Mouse (Mus musculus): Measurements from ENCODE around the gene Nr2c2ap. TPM values are rescaled to one million over a fixed set of nuclear protein-coding genes. Genes with fewer than 3 reads are reported as not detected.

The Nr2c2ap gene
- polyA plus RNA-seq, 1 experiment from 2014 or later, result 32.0 TPM

- TF ChIP-seq EP300 (IDR thresholded peaks at IDR 0.05) (no peak), CTCF (IDR thresholded peaks at IDR 0.05) (no peak)
Measured at GRCm38 (mm10) chr8:70178231-70178630, 47.1 kb downstream of the Nr2c2ap start.

GRCm38 (mm10) chr8:70179082-70179481 is 47.9 kb downstream of the Nr2c2ap start:
- WGBS, result 96% methylated on average over 4 of the region's 4 CpGs
- ATAC-seq (peak; percentile 42; the same call in 1 of the 2 replicates), DNase-seq (ENCODE audit: low spot score) (peak; percentile 40)
- no peaks in the 10 kb centered on the region for H3K9me3 ChIP-seq (ENCODE audit: low read length)
- no peak overlapping the region for H3K4me2 ChIP-seq (replicated peaks; ENCODE audit: low read depth, low read length)
- H3K36me3 ChIP-seq (ENCODE audit: insufficient read depth, low read length), result no peaks in the 10 kb centered on the region; the same call in 1 of the 2 replicates
- H3K4me1 ChIP-seq (ENCODE audit: insufficient read depth, low read depth, low read length), result no peaks in the 10 kb centered on the region
- no peak overlapping the region for H3K9ac ChIP-seq (replicated peaks; ENCODE audit: low read depth)
- no peak overlapping the region for H3K4me3 ChIP-seq (ENCODE audit: low read depth, low read length)
- no peak for TF ChIP-seq EP300 (IDR thresholded peaks at IDR 0.05)
- TF ChIP-seq CTCF (IDR thresholded peaks at IDR 0.05), result peak; percentile 69
- H3K27ac ChIP-seq (ENCODE audit: low read length), result no peak overlapping the region
- no peaks in the 10 kb centered on the region for H3K27me3 ChIP-seq (replicated peaks; ENCODE audit: insufficient read depth, low read length)

More at GRCm38 (mm10) chr8:70178231-70178630, 47.1 kb downstream of the Nr2c2ap start:
- Histone ChIP-seq H3K4me1 (ENCODE audit: insufficient read depth, low read depth, low read length) (no peaks in the 10 kb centered on the region), H3K9ac (replicated peaks; ENCODE audit: low read depth) (no peak overlapping the region), H3K4me2 (replicated peaks; ENCODE audit: low read depth, low read length) (no peak overlapping the region), H3K27ac (ENCODE audit: low read length) (no peak overlapping the region), H3K27me3 (replicated peaks; ENCODE audit: insufficient read depth, low read length) (no peaks in the 10 kb centered on the region), H3K9me3 (ENCODE audit: low read length) (no peaks in the 10 kb centered on the region), H3K4me3 (ENCODE audit: low read depth, low read length) (no peak overlapping the region), H3K36me3 (ENCODE audit: insufficient read depth, low read length) (no peaks in the 10 kb centered on the region; the same call in 1 of the 2 replicates)
- DNase-seq (ENCODE audit: low spot score) (no peak), ATAC-seq (no peak)
- 92% methylated on average over 2 of the region's 2 CpGs for WGBS

- WGBS, result 80% methylated on average over 16 of the region's 16 CpGs
- no peak for ATAC-seq
Measured at GRCm38 (mm10) chr8:70181212-70181902, 50.2 kb downstream of the Nr2c2ap start.

GRCm38 (mm10) chr8:70181903-70182252 is 50.7 kb downstream of the Nr2c2ap start:
- 66% methylated on average over 2 of the region's 2 CpGs for WGBS
- H3K36me3 ChIP-seq (ENCODE audit: insufficient read depth, low read length), result no peaks in the 10 kb centered on the region; the same call in 1 of the 2 replicates
- no peak overlapping the region for H3K4me3 ChIP-seq (ENCODE audit: low read depth, low read length)
- no peaks in the 10 kb centered on the region for H3K4me1 ChIP-seq (ENCODE audit: insufficient read depth, low read depth, low read length)
- no peak for ATAC-seq
- no peak overlapping the region for H3K27ac ChIP-seq (ENCODE audit: low read length)
- no peak for DNase-seq (ENCODE audit: low spot score)
- H3K9ac ChIP-seq (replicated peaks; ENCODE audit: low read depth), result no peak overlapping the region
- H3K9me3 ChIP-seq (ENCODE audit: low read length), result no peaks in the 10 kb centered on the region
- TF ChIP-seq CTCF (IDR thresholded peaks at IDR 0.05), result no peak
- TF ChIP-seq EP300 (IDR thresholded peaks at IDR 0.05), result no peak
- H3K4me2 ChIP-seq (replicated peaks; ENCODE audit: low read depth, low read length), result no peak overlapping the region
- no peaks in the 10 kb centered on the region for H3K27me3 ChIP-seq (replicated peaks; ENCODE audit: insufficient read depth, low read length)

More at GRCm38 (mm10) chr8:70181212-70181902, 50.2 kb downstream of the Nr2c2ap start:
- H3K27me3 ChIP-seq (replicated peaks; ENCODE audit: insufficient read depth, low read length), result no peaks in the 10 kb centered on the region
- TF ChIP-seq CTCF (IDR thresholded peaks at IDR 0.05), result no peak
- TF ChIP-seq EP300 (IDR thresholded peaks at IDR 0.05), result no peak
- H3K9me3 ChIP-seq (ENCODE audit: low read length), result no peaks in the 10 kb centered on the region
- no peak overlapping the region for H3K27ac ChIP-seq (ENCODE audit: low read length)
- H3K36me3 ChIP-seq (ENCODE audit: insufficient read depth, low read length), result no peaks in the 10 kb centered on the region; the same call in 1 of the 2 replicates
- DNase-seq (ENCODE audit: low spot score), result no peak
- no peak overlapping the region for H3K9ac ChIP-seq (replicated peaks; ENCODE audit: low read depth)
- no peaks in the 10 kb centered on the region for H3K4me1 ChIP-seq (ENCODE audit: insufficient read depth, low read depth, low read length)
- no peak overlapping the region for H3K4me2 ChIP-seq (replicated peaks; ENCODE audit: low read depth, low read length)
- H3K4me3 ChIP-seq (ENCODE audit: low read depth, low read length), result no peak overlapping the region

- H3K9ac ChIP-seq (replicated peaks; ENCODE audit: low read depth), result no peak overlapping the region
- ATAC-seq (no peak), DNase-seq (ENCODE audit: low spot score) (no peak)
- no peak overlapping the region for H3K4me3 ChIP-seq (ENCODE audit: low read depth, low read length)
- H3K9me3 ChIP-seq (ENCODE audit: low read length), result no peaks in the 10 kb centered on the region
- H3K27ac ChIP-seq (ENCODE audit: low read length), result no peak overlapping the region
- no peak overlapping the region for H3K4me2 ChIP-seq (replicated peaks; ENCODE audit: low read depth, low read length)
- WGBS, result 75% methylated on average over 4 of the region's 4 CpGs
- no peaks in the 10 kb centered on the region; the same call in 1 of the 2 replicates for H3K36me3 ChIP-seq (ENCODE audit: insufficient read depth, low read length)
- no peaks in the 10 kb centered on the region for H3K4me1 ChIP-seq (ENCODE audit: insufficient read depth, low read depth, low read length)
- no peaks in the 10 kb centered on the region for H3K27me3 ChIP-seq (replicated peaks; ENCODE audit: insufficient read depth, low read length)
- TF ChIP-seq CTCF (IDR thresholded peaks at IDR 0.05) (no peak), EP300 (IDR thresholded peaks at IDR 0.05) (no peak)
Measured at GRCm38 (mm10) chr8:70183194-70183593, 52.1 kb downstream of the Nr2c2ap start.

Small RNAs within 50 kb of the gene (microRNA-seq; reads per million reads assigned to microRNA genes)
- not detected for gene Mir7066

Other genes with a start within 250 kb of the Nr2c2ap start
- 0.17 and 0.36 TPM in 2 replicates for gene Cilp2, start 243.6 kb upstream of the Nr2c2ap start, polyA plus RNA-seq (2015; fragmentation: Nextera tagmentation; extraction: Ambion mirVana)
- gene Tssk6, start 229.1 kb upstream of the Nr2c2ap start, polyA plus RNA-seq (2015; fragmentation: Nextera tagmentation; extraction: Ambion mirVana), result 1.9 and 2.3 TPM in 2 replicates
- 165 and 177 TPM in 2 replicates for gene Ndufa13, start 228.8 kb upstream of the Nr2c2ap start, polyA plus RNA-seq (2015; fragmentation: Nextera tagmentation; extraction: Ambion mirVana)
- 2.1 and 3.4 TPM in 2 replicates for gene Yjefn3, start 228.6 kb upstream of the Nr2c2ap start, polyA plus RNA-seq (2015; fragmentation: Nextera tagmentation; extraction: Ambion mirVana)
- gene Gatad2a, start 134.9 kb upstream of the Nr2c2ap start, polyA plus RNA-seq (2015; fragmentation: Nextera tagmentation; extraction: Ambion mirVana), result 40.9 and 41.8 TPM in 2 replicates
- 37.1 and 37.2 TPM in 2 replicates for gene Mau2, start 88.6 kb upstream of the Nr2c2ap start, polyA plus RNA-seq (2015; fragmentation: Nextera tagmentation; extraction: Ambion mirVana)
- 25.4 and 27.3 TPM in 2 replicates for gene Sugp1, start 88.5 kb upstream of the Nr2c2ap start, polyA plus RNA-seq (2015; fragmentation: Nextera tagmentation; extraction: Ambion mirVana)
- gene Tm6sf2, start 58.4 kb upstream of the Nr2c2ap start, polyA plus RNA-seq (2015; fragmentation: Nextera tagmentation; extraction: Ambion mirVana), result 3.8 and 4.2 TPM in 2 replicates
- not detected in 2 replicates for gene Hapln4, start 47.9 kb upstream of the Nr2c2ap start, polyA plus RNA-seq (2015; fragmentation: Nextera tagmentation; extraction: Ambion mirVana)
- 0.05 and 0.06 TPM in 2 replicates for gene Ncan, start 10.5 kb upstream of the Nr2c2ap start, polyA plus RNA-seq (2015; fragmentation: Nextera tagmentation; extraction: Ambion mirVana)
- 11.9 and 12.7 TPM in 2 replicates for gene Rfxank, start 7.8 kb downstream of the Nr2c2ap start, polyA plus RNA-seq (2015; fragmentation: Nextera tagmentation; extraction: Ambion mirVana)
- 33.4 and 34.2 TPM in 2 replicates for gene Borcs8, start 8.2 kb downstream of the Nr2c2ap start, polyA plus RNA-seq (2015; fragmentation: Nextera tagmentation; extraction: Ambion mirVana)
- 0.11 and 0.29 TPM in 2 replicates for gene Mef2b, start 8.4 kb downstream of the Nr2c2ap start, polyA plus RNA-seq (2015; fragmentation: Nextera tagmentation; extraction: Ambion mirVana)
- gene Tmem161a, start 41.0 kb downstream of the Nr2c2ap start, polyA plus RNA-seq (2015; fragmentation: Nextera tagmentation; extraction: Ambion mirVana), result 45.0 and 45.8 TPM in 2 replicates
- 4.0 and 4.3 TPM in 2 replicates for gene Slc25a42, start 81.0 kb downstream of the Nr2c2ap start, polyA plus RNA-seq (2015; fragmentation: Nextera tagmentation; extraction: Ambion mirVana)
- gene Sugp2, start 102.9 kb downstream of the Nr2c2ap start, polyA plus RNA-seq (2015; fragmentation: Nextera tagmentation; extraction: Ambion mirVana), result 12.3 and 13.6 TPM in 2 replicates
- gene Armc6, start 103.1 kb downstream of the Nr2c2ap start, polyA plus RNA-seq (2015; fragmentation: Nextera tagmentation; extraction: Ambion mirVana), result 10.4 and 11.9 TPM in 2 replicates
- 54.1 and 61.1 TPM in 2 replicates for gene Homer3, start 151.5 kb downstream of the Nr2c2ap start, polyA plus RNA-seq (2015; fragmentation: Nextera tagmentation; extraction: Ambion mirVana)
- gene Ddx49, start 171.2 kb downstream of the Nr2c2ap start, polyA plus RNA-seq (2015; fragmentation: Nextera tagmentation; extraction: Ambion mirVana), result 29.9 and 32.5 TPM in 2 replicates
- 266 and 297 TPM in 2 replicates for gene Cope, start 171.2 kb downstream of the Nr2c2ap start, polyA plus RNA-seq (2015; fragmentation: Nextera tagmentation; extraction: Ambion mirVana)
- gene Cers1, start 184.4 kb downstream of the Nr2c2ap start, polyA plus RNA-seq (2015; fragmentation: Nextera tagmentation; extraction: Ambion mirVana), result 0.63 and 1.6 TPM in 2 replicates
- 0.33 and 0.81 TPM in 2 replicates for gene Gdf1, start 198.5 kb downstream of the Nr2c2ap start, polyA plus RNA-seq (2015; fragmentation: Nextera tagmentation; extraction: Ambion mirVana)
- gene Upf1, start 221.9 kb downstream of the Nr2c2ap start, polyA plus RNA-seq (2015; fragmentation: Nextera tagmentation; extraction: Ambion mirVana), result 10.4 and 11.1 TPM in 2 replicates
- gene Comp, start 242.2 kb downstream of the Nr2c2ap start, polyA plus RNA-seq (2015; fragmentation: Nextera tagmentation; extraction: Ambion mirVana), result 0.13 and 0.29 TPM in 2 replicates